Mouse (Mus musculus) R1 (cell line): ENCODE measurements around the gene Ccdc142.

ENCODE experiments used
- DNase-seq: peaks from one replicate; pipeline ENCODE4 v3.0.0-alpha.2; 2018; ENCODE audit warnings: low read depth, low spot score

Gene Ccdc142

GRCm38 (mm10) chr6:83084477-83084876 lies 16.9 kb upstream of the Ccdc142 start:
- DNase-seq: no peak

GRCm38 (mm10) chr6:83086121-83087035 lies 15.0 kb upstream of the Ccdc142 start, which contains the start of gene Lbx2:
TSS of gene Lbx2 (plus strand) at chr6:83086367.
- DNase-seq: peak; percentile 31

GRCm38 (mm10) chr6:83087205-83087925 lies 14.0 kb upstream of the Ccdc142 start:
- peak; percentile 27 for DNase-seq

GRCm38 (mm10) chr6:83087926-83088260 lies 13.5 kb upstream of the Ccdc142 start:
- DNase-seq: no peak

GRCm38 (mm10) chr6:83092416-83093127 lies 8.8 kb upstream of the Ccdc142 start:
- no peak for DNase-seq

- no peak for DNase-seq
Observed at GRCm38 (mm10) chr6:83095968-83096367, 5.4 kb upstream of the Ccdc142 start.

GRCm38 (mm10) chr6:83098411-83098810 lies 3.0 kb upstream of the Ccdc142 start:
- DNase-seq: no peak

GRCm38 (mm10) chr6:83101688-83102556 lies 521 bp downstream of the Ccdc142 start:
- no peak for DNase-seq

- no peak for DNase-seq
Observed at GRCm38 (mm10) chr6:83103130-83103650, 1.8 kb downstream of the Ccdc142 start.

GRCm38 (mm10) chr6:83104158-83104557 lies 2.8 kb downstream of the Ccdc142 start:
- no peak for DNase-seq

- DNase-seq: peak; percentile 87
Observed at GRCm38 (mm10) chr6:83107566-83108400, 6.4 kb downstream of the Ccdc142 start.

GRCm38 (mm10) chr6:83108762-83109668 lies 7.6 kb downstream of the Ccdc142 start, which contains the start of gene Mrpl53:
TSS of gene Mrpl53 (plus strand) at chr6:83109040.
- DNase-seq: peak; percentile 77

GRCm38 (mm10) chr6:83111510-83112136 lies 10.2 kb downstream of the Ccdc142 start:
- no peak for DNase-seq

GRCm38 (mm10) chr6:83115011-83115671 lies 13.7 kb downstream of the Ccdc142 start, which contains the start of gene Mogs:
TSS of gene Mogs (plus strand) at chr6:83115496.
- peak; percentile 74 for DNase-seq

GRCm38 (mm10) chr6:83115682-83116372 lies 14.4 kb downstream of the Ccdc142 start:
- peak; percentile 46 for DNase-seq

GRCm38 (mm10) chr6:83116373-83117164 lies 15.2 kb downstream of the Ccdc142 start:
- no peak for DNase-seq
